Mouse (Mus musculus): ENCODE data around the gene Tmem127. TPM values are rescaled to one million over a fixed set of nuclear protein-coding genes. Genes with fewer than 3 reads are reported as not detected.
A peak's percentile ranks its signal among the peaks of the same experiment; 100 is the strongest.
"Not testable (repeated sequence)": the region's sequence is repeated elsewhere in the genome, so short reads cannot be mapped to it uniquely, and the experiment has no call there.

The Tmem127 gene
- 65.1 and 65.3 TPM in 2 replicates for total RNA-seq (2021)
- long read RNA-seq, experiment 1, full-length matches to known transcripts = 2 of 17 reads
- long read RNA-seq, experiment 1, partial matches to known transcripts = 15 of 17 reads
- long read RNA-seq, experiment 1, other reads (novel, unspliced or antisense) = 0 of 17 reads
- long read RNA-seq, experiment 2, full-length matches to known transcripts = 2 of 18 reads
- long read RNA-seq, experiment 2, partial matches to known transcripts = 1 of 18 reads
- long read RNA-seq, experiment 2, other reads (novel, unspliced or antisense) = 15 of 18 reads

DNA sequence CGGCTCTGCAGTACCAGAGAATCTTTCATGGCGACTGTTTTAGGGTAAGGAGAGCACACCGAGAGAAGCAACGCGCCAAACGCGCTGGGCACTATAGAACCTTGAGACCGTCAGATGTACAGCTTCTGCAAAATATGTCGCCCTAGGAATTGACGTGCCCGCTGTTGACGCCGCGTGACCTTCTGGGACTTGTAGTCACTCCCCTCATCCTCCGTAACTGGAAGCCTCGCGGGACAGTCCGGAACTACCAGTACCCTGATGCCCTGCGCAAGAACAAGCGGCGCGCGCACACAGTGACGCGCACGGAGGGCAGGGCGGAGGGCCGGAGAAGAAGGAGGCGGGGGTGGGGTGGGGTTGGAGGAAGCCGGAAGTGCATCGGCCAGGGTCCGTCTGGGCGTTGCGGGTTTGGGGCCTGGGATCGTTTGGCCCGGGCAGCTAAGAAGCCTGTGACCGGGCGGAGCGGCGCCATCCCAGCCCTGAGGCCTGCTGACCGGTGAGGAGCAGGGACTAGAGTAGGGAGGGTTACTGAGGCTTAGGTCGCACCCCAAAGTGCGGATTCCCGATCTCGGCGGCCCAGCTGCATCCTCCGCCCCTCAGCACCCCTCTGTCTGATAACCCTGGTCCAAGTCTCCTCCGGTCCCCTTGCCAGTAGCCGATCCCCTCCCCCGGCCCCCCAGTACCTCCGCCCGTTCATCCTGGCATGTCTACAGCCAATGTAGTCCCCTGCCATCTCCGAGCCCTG, at the start of gene Tmem127, which contains the start of gene Ciao1:
Gene Tmem127, plus strand, starts transcription at position 317 of the 742 bp plus-strand sequence.
Gene Ciao1, minus strand, starts transcription at position 225 of the 742 bp plus-strand sequence.
- DNase-seq = peak; percentile 99

GRCm38 (mm10) chr2:127204932-127205331, 42.8 kb upstream of the Tmem127 start:
- DNase-seq = peak; percentile 71

DNA sequence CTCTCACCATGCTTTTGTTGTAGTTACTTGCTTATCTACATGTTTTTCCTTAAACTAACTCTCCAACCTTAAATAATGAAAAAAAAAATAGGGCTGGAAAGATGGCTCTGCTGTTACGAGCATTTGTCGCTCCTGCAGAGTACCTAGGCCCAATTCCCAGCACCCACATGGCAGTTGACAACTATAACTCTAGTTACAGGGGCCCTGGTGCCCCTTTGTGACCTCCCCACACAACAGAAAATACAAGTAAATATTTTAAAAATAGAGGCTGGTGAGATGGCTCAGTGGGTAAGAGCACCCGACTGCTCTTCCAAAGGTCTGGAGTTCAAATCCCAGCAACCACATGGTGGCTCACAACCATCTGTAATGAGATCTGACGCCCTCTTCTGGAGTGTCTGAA, 41.8 kb upstream of the Tmem127 start:
- not testable (repeated sequence) for DNase-seq

DNA sequence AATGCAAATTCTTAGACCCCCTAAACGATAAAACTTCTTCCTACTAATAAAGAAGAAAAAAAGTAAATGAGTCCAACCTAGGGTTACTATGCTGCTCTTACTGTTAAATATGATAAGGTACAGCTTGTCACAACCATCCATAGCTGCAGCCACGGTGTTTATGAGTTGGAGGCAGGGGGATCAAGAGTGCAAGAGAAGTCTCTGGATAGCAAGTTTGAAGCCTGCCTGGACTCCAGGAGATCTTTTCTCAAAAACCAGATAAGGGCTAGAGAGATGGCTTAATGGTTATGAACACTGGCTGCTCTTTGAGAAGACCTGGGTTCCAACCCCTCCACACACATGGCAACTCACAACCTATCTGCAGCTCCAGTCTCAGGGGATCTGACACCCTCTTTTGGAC, 40.8 kb upstream of the Tmem127 start:
- DNase-seq = no peak

GRCm38 (mm10) chr2:127207547-127208451, 39.9 kb upstream of the Tmem127 start, which contains the start of the genes 1810024B03Rik and Snrnp200:
Gene 1810024B03Rik, minus strand, starts transcription at chr2:127208280.
Gene Snrnp200, plus strand, starts transcription at chr2:127208386.
- peak; percentile 96 for DNase-seq

- DNase-seq = no peak
Observed at GRCm38 (mm10) chr2:127208452-127208769, 39.3 kb upstream of the Tmem127 start.

DNA sequence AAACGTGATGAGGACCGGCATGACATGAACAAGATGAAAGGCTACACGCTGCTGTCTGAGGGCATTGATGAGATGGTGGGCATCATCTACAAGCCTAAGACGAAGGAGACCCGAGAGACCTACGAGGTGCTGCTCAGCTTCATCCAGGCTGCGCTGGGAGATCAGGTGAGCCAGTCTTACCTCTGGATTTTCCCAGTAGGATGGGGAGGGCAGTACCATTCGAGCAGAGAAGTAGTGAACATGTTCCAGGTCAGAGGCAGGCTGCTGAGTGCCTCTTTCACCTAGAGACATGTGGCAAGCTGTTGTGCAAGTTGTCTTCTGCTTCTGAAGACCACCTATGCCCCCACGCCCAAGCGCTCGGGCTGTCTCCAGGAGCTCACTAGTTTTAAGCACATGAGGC, 37.0 kb upstream of the Tmem127 start:
- DNase-seq = no peak

DNA sequence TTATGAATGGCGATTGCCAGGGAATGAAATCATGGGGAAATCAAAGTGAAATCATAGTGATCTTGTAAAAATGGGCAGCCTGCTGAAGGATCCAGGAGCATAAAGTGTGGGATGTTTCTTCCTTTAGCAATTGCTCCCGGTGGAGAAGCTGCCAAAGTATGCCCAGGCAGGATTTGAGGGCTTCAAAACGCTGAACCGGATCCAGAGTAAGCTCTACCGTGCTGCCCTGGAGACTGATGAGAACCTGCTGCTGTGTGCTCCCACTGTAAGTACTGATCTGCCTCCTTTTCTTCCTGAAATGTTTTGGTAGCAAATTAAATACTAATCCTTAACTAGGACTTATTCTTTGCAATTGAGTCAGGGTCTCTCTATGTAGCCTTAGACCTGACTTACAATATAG, 30.0 kb upstream of the Tmem127 start:
- DNase-seq = no peak

DNA sequence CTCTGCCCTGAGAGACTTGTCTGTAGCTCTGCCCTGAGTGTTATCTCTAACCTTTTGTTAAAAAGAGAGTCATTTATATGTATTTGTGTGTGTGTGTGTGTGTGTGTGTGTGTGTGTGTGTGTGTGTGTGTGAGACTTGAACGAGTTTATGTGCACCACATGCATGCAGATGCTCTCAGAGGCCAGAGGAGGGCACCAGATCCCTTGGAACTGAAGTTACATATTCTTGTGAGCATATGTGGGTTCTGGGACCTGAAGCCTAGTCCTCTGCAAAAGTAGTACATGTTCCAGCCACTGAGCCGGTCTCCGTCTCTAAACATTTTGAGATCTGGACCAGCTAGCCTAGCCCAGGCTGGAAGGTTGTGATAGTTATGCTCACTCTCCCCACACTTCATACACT, 22.4 kb upstream of the Tmem127 start:
- DNase-seq = no peak

GRCm38 (mm10) chr2:127237897-127238610, 9.7 kb upstream of the Tmem127 start:
- DNase-seq = no peak

DNA sequence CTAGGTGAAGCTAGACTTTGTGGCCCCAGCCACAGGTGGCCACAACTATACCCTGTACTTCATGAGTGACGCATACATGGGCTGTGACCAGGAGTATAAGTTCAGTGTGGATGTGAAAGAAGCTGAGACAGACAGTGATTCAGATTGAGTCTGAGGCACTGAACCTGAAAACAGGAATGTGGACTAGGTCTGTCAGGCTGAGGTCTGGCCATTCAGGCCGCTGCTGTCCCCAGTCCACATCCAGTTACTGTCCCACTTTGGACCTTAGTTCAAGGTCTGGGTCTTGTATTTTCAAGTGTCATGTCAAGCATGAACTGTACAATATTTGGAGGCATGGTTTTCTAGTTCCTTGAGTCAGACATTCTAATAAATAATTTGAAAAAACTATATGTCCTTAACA, 7.6 kb upstream of the Tmem127 start:
- no peak for DNase-seq

DNA sequence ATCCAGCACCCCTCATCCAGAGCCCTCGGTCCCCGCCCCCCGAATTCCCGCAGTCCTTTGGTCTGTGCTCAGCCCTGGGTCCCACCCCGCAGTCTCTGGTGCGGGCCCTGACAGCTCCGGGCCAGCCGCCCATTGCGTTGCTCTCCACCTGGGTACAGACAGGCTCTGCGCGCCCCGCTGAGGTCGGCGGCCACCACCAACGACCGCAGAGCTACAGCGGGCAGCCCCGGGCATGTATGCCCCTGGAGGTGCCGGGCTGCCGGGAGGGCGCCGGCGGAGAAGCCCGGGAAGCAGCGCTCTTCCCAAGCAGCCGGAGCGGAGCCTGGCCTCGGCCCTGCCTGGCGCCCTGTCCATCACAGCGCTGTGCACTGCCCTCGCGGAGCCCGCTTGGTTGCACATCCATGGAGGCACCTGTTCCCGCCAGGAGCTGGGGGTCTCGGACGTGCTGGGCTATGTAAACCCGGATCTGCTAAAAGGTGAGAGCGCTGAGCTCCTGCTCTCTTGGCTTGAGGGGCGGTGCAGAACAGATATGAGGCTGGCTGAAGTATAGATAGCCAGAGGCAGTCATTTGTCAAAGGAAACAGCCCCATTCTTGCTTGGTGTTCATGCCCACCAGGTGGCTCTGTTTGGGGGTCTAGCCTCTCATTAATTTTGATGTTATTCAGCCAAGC, 761 bp downstream of the Tmem127 start:
- peak; percentile 68 for DNase-seq

DNA sequence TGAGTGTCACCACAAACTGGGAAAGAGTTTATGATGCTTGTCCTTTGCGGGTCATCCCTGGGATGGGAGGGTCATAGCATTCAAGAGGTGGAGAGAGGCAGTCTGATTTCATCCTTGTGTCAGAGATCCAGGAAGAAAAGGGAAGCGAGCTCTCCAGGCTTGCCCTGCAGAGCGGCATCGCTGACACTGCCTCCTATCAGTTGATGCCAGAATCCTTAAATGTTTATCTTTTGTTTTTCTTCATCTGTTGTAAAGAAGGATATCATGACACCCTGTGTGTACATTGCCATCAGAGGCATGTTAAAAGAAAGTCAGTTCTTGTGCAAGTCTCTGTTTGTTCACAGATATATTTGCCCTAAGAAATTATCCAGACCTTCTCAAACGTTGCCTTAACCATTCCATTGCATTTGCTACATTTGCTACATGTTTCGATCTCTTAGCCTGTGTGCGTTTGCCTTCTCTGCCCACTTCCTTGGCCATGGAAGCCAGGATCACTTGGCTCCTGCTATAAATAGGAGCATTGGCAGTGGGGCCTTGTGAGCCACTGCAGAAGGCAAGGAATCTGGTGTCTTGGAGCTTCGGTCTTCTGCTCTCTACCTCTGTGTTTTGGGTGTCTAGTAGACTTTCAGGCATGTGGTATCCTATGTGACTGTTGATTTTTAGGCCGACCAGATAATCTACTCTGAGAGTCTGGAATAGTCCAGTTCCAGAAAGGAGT, 2.7 kb downstream of the Tmem127 start:
- DNase-seq = no peak

DNA sequence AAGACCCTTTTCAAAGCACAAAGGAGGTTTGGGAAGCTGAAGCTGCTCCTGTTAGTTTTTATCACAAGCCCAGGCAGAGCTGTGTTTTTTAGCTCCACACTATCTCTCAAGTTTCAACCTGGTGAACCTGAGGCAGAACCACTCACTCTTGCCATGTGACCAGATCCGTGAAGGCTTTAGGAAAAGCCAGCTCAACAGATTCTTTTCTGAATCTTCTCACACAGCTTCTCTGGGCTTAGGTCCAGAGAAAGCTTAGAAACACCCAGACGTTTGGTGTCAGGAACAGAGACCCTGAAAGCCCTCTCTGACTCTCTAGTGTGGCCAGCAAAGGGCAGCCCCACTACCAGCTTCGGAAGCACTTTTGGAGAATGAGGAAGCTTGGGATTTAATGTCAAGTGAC, 3.7 kb downstream of the Tmem127 start:
- no peak for DNase-seq

GRCm38 (mm10) chr2:127251880-127252527, 4.3 kb downstream of the Tmem127 start:
- peak; percentile 68 for DNase-seq

GRCm38 (mm10) chr2:127252787-127253186, 5.1 kb downstream of the Tmem127 start:
- DNase-seq = peak; percentile 22

DNA sequence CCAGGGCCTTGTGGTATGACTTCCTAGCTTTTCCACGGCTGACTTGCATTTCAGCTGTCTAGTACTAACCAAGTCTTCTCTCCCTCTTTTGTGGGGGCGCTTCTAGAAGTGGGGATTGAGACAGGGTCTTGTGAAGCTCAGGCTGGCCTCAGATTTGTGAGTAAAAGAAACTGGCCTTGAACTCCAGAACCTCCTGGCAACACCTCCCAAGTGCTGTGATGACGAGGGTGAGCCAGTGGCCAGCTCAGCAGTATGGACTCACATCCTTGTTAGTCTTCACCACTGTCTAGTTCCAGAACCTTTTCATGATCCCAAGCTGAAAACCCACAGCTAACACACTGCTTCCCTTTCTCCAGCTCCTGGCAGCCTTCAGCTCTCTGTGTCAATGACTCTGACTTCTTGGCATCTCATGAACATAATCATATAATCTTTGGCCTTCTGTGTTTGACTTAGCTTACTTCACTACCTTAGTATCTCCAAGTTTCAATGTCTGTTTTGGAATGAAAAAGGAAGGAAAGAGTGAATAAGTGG, 7.0 kb downstream of the Tmem127 start:
- no peak for DNase-seq

- no peak for DNase-seq
Observed at GRCm38 (mm10) chr2:127255294-127255693, 7.6 kb downstream of the Tmem127 start.

- DNase-seq = no peak
Observed at GRCm38 (mm10) chr2:127259340-127259739, 11.6 kb downstream of the Tmem127 start.

- DNase-seq = no peak
Observed at GRCm38 (mm10) chr2:127262480-127262879, 14.8 kb downstream of the Tmem127 start.

Data from adrenal gland, postnatal 14 days (tissue).